Mouse (Mus musculus) cerebellum, adult 11 months (tissue): ENCODE measurements around the gene Cnn3.

ENCODE experiments used
- DNase-seq: peaks from one replicate; pipeline ENCODE4 v3.0.0; 2022

Gene Cnn3

GRCm38 (mm10) chr3:121500225-121500624, 73.9 kb downstream of the Cnn3 start:
- peak; percentile 44 for DNase-seq

GRCm38 (mm10) chr3:121500734-121501133, 74.4 kb downstream of the Cnn3 start:
- DNase-seq, result no peak

GRCm38 (mm10) chr3:121504927-121505487, 78.7 kb downstream of the Cnn3 start:
- no peak for DNase-seq

- DNase-seq, result no peak
Observed at GRCm38 (mm10) chr3:121506175-121506574, 79.9 kb downstream of the Cnn3 start.

GRCm38 (mm10) chr3:121506756-121507155, 80.5 kb downstream of the Cnn3 start:
- no peak for DNase-seq

- no peak for DNase-seq
Observed at GRCm38 (mm10) chr3:121507678-121508077, 81.4 kb downstream of the Cnn3 start.
